Mouse (Mus musculus) stomach, embryonic 14.5 days (tissue): ENCODE results near the gene Chmp3. TPM values are rescaled to one million over a fixed set of nuclear protein-coding genes. Genes with fewer than 3 reads are reported as not detected.

Source experiments
- polyA plus RNA-seq: library from polyadenylated mRNA; unstranded; fragments of >200 nt; fragmentation: Nextera tagmentation; extraction: Ambion mirVana; gene quantifications from 2 replicates; pipeline ENCODE4 v1.2.1, GENCODE M21; 2014

The Chmp3 gene
- polyA plus RNA-seq, 1 experiment from 2014 or later, result 81.6 TPM

Other genes starting within 250 kb of the Chmp3 start
- gene Smyd1, start 221.6 kb upstream of the Chmp3 start, polyA plus RNA-seq, result 0.78 and 0.86 TPM in 2 replicates
- 0.27 TPM in 1 of 2 replicates, not detected in the other for gene Cd8b1, start 221.0 kb upstream of the Chmp3 start, polyA plus RNA-seq
- 0.07 TPM in 1 of 2 replicates, not detected in the other for gene Cd8a, start 170.4 kb upstream of the Chmp3 start, polyA plus RNA-seq
- 8.3 and 10.4 TPM in 2 replicates for gene Rmnd5a, start 103.2 kb upstream of the Chmp3 start, polyA plus RNA-seq
- 21.7 and 27.3 TPM in 2 replicates for gene Rnf103, start 49.9 kb upstream of the Chmp3 start, polyA plus RNA-seq
- 46.8 and 53.2 TPM in 2 replicates for gene Kdm3a, start 89.2 kb downstream of the Chmp3 start, polyA plus RNA-seq
- gene Reep1, start 163.8 kb downstream of the Chmp3 start, polyA plus RNA-seq, result 16.8 and 22.5 TPM in 2 replicates